Mouse (Mus musculus): Measurements from ENCODE around the gene H60b.
"Not testable (repeated sequence)": the region's sequence is repeated elsewhere in the genome, so short reads cannot be mapped to it uniquely, and the experiment has no call there.

Gene H60b

DNA sequence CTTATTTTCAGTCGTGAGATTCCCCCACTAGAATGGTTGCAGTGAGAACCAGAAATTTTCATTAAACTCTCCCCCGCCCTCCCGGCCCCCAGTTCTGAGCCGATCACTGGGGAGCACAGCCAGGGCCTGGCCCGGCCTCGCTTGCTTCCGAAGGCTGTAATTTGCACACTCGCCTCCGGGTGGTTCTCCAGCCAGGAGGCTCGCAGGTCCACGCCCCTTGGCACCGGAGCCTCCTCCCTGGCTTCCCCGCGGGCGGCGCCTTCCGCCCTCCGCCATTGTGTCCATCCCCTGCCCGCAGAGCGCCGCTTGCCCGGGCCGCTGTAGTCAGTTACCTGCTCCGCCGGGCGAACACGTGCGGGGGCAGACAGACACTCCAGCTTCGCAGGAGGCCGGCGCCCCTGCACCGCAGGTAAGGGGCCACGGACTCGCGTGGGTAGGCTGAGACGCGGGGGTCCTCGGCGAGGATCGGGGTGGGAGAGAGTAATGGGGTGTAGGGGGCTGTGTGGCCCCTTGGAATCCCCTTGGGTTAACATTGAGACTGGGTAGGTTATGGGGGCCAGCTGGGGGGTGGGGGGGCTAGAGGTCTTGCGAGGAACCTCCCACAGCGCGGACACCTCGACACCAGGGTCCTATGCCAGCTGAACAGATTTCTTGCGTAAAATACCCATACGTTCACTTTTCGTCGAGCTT lies at the start of gene H60b, which contains the start of gene Raet1e:
TSS of gene H60b (plus strand) at position 277 of the 690 bp plus-strand sequence.
TSS of gene Raet1e (plus strand) at position 260 of the 690 bp plus-strand sequence.
- not testable (repeated sequence) for DNase-seq (ENCODE audit: low read depth, low spot score)

DNA sequence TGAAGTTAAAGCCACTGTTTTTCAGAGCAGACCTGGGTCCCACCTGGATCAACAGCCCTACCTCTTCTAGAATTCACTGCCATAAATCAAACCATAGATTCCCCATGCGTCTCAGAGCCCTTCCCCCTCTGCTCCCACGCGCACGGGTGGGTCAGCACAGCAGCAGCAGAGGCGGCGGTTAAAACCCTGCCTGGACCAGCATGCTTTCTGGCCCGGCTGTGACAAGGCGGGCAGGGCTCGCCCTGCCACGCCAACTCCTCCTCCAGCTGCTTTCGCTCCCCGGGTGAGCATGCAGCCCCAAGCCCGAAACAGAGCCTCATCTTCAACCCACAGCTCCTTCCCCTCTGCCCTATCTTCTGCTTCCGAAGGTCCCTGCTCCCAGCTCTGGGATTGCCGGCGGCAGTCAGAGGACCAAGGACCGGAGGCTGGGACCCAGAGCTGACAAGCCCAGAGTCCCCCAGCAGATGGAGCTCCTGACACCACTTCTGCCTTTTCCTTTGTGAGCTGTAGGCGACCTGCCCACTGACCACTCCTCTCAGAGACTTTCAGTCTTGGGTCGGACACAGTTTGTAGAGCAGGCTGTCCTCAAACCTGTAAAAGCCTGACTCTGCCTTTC lies 17.6 kb upstream of the H60b start:
- DNase-seq (ENCODE audit: low read depth, low spot score): peak; percentile 19

DNA sequence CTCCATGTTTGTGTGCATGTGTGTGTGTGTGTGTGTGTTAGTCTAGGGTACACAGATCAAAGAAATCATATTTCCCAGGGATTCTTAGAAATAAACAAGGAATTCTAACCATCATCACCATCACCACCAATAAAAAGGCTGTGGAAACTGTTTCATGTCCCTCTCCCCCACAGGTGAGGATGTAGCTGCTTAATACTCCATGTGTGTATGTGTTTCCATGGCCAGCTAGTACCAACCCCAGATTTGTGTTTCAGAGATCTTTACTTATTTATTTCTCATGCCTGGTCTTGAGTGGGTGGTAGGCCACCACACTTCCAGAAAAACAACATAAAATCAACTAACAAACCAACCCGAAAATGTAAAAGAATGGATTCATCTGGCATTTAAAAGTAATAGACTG lies 16.2 kb upstream of the H60b start:
- peak; percentile 74 for DNase-seq (ENCODE audit: low read depth, low spot score)

- no peak for DNase-seq (ENCODE audit: low read depth, low spot score)
These were observed 15.5 kb upstream of the H60b start for GRCm38 (mm10) chr10:22142926-22143325.

GRCm38 (mm10) chr10:22148441-22149072 lies 9.8 kb upstream of the H60b start:
- DNase-seq (ENCODE audit: low read depth, low spot score): peak; percentile 27

DNA sequence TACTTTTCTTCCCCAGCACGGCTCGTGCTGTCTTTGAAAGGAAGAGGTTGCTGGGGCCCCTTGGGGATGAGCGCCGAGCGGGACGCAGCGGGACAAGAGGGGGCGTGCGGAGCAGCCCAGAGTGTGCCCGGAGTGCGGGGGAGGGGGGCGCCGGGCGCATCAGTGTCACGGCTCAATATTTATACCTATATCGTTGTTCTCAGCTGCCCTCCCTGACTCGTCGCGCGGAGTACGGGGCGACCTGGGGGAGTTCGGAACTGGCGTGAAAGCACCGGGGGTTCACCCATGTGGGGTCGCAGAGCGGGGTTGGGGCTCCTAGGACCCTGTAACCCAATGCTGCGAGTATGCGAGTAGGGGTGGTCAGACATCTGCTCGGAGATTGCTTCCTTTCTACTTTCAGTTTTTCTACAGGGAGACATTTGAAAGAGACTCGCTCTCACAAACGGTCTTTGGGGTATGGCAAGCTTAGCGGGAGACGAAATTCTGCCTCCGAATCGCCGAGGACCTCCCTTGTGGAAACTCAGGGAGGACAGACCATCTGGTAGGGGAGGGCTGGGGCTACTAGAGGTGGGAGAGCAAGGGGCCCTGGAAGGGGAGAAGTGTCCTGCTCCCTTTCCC lies 9.2 kb upstream of the H60b start, which contains the start of gene E030030I06Rik:
TSS of gene E030030I06Rik (minus strand) at position 198 of the 618 bp plus-strand sequence.
- DNase-seq (ENCODE audit: low read depth, low spot score): no peak

DNA sequence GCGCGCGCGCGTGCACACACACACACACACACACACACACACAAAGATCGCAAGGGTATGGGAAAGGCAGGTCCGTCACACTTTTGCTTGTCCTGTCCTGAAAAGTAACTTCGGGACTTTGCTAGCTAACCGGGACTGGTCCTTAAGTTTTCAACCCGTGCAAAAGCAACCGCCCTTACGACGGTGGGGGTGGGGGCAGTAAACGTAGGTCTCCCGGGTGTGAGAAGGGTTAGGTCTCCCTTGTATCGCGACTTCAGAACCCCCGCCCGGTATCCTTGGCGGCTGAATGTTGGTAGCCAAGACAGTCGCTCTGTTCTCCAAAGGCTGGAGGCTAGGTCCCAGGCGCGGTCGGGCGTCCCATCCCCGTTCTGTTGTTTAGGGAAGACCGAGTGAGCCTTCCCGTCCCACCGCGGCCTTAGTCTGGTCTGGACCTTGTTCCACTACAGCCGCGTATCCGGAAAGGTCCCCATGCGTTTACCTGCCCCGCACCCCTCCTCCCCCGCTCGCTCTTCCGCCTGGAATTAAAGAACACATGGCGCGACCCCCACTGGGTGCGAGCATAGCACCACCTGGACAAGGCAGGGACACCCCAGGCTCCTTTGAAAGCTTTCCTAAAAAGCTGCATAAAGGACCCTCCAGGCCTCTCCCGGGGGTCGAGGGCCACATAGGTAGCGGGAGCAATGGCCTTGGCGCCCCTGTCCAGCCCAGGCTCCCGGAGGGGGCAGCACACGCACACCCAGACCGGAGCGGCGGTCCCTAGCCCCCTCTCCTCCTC lies 8.5 kb upstream of the H60b start:
- DNase-seq (ENCODE audit: low read depth, low spot score): no peak

DNA sequence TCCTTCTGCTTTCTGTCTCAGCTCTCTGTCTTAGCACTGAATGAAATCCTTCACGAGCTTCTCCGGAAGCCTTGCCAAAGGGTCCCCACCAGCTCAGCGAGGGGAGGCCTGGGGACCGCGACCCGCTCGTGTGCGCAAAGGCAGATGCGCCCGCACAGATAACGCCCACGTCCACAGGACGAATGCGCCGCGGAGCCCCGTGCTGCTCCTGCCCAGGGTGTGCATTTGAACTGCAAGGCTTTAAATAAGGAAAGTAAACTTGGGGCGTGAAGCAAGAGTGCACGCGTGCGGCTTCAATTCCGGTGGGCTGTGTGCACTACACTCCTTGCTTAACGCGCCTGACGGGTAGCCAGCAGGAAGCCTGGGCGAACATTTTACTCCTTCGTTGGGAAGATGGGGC lies 7.8 kb upstream of the H60b start:
- no peak for DNase-seq (ENCODE audit: low read depth, low spot score)

DNA sequence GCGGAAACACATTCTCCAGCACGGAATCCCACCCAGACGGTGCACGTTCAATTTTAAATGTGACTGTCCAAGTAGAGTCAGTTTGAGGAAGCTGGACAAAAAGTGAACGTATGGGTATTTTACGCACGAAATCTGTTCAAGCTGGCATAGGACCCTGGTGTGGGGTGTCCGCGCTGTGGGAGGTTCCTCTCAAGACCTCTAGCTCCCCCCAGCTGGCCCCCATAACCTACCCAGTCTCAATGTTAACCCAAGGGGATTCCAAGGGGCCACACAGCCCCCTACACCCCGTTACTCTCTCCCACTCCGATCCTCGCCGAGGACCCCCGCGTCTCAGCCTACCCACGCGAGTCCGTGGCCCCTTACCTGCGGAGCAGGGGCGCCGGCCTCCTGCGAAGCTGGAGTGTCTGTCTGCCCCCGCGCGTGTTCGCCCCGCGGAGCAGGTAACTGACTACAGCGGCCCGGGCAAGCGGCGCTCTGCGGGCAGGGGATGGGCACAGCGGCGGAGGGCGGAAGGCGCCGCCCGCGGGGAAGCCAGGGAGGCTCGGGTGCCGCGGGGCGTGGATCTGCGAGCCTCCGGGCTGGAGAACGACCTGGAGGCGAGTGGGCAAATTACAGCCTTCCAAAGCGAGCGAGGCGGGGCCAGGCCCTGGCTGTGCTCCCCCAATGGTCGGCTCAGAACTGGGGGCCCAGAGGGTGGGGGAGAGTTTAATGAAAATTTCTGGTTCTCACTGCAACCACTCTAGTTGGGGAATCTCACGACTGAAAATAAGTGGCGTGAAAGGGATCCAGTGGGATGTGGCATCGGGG lies 7.1 kb upstream of the H60b start:
- DNase-seq (ENCODE audit: low read depth, low spot score): not testable (repeated sequence)

GRCm38 (mm10) chr10:22151863-22152640 lies 6.3 kb upstream of the H60b start:
- DNase-seq (ENCODE audit: low read depth, low spot score): not testable (repeated sequence)

GRCm38 (mm10) chr10:22153147-22153690 lies 5.2 kb upstream of the H60b start:
- not testable (repeated sequence) for DNase-seq (ENCODE audit: low read depth, low spot score)

DNA sequence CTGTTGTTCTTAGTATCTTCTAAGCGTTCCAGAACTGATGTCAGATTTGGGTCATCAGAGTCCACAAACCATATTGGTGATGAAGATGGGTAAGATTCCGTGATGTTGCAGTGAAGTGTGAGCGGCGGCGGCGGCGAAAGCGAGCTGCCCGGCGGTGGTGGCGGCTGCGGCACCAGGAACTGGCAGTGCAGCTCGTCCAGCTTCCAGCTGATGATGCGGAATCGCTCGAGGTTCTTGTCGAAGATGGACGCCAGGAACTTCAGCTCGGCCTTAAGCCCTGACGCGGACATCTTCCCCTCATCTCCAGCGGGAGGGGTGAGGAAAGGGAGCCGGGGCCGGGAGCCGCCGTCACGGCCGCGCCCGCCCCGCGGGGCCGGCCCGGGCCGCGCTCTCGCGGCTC lies 4.3 kb upstream of the H60b start:
- DNase-seq (ENCODE audit: low read depth, low spot score): not testable (repeated sequence)

GRCm38 (mm10) chr10:22154871-22155799 lies 3.3 kb upstream of the H60b start:
- DNase-seq (ENCODE audit: low read depth, low spot score): no peak

DNA sequence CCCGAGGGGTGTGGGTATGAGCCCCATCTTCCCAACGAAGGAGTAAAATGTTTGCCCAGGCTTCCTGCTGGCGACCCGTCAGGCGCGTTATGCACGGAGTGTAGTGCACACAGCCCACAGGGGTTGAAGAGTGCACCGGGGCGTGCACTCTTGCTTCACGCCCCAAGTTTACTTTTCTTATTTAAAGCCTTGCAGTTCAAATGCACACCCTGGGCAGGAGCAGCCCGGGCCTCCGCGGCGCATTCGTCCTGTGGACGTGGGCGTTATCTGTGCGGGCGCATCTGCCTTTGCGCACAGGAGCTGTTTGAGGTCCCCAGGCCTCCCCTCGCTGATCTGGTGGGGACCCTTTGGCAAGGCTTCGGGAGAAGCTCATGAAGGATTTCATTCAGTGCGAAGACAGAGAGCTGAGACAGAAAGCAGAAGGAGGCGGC lies 760 bp downstream of the H60b start:
- no peak for DNase-seq (ENCODE audit: low read depth, low spot score)

DNA sequence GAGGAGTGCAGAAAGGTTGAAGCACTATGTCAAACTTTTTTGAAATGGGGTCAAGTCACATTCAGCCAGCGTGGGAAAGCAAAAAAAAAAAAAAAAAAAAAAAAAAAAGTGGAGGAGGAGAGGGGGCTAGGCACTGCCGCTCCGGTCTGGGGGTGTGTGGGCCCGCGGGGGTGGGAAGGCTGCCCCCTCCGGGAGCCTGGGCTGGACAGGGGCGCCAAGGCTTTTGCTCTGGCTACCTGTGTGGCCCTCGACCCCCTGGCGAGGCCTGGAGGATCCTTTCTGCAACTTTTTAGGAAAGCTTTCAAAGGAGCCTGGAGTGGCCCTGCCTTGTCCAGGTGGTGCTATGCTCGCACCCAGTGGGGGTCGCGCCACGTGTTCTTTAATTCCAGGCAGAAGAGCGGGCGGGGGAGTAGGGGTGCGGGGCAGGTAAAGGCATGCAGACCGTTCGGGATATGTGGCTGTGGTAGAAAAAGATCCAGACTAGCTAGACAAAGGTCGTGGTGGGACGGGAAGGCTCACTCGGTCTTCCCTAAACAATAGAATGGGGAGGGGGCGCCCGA lies 1.3 kb downstream of the H60b start:
- no peak for DNase-seq (ENCODE audit: low read depth, low spot score)

GRCm38 (mm10) chr10:22163279-22163678 lies 4.9 kb downstream of the H60b start:
- DNase-seq (ENCODE audit: low read depth, low spot score): not testable (repeated sequence)

- not testable (repeated sequence) for DNase-seq (ENCODE audit: low read depth, low spot score)
These were observed 5.6 kb downstream of the H60b start for GRCm38 (mm10) chr10:22163705-22164583.
